Mouse (Mus musculus) cerebellum, adult 9-11 months (tissue): ENCODE results near the gene Txlna.

ENCODE experiments used
- DNase-seq: peaks from one replicate; pipeline ENCODE4 v3.0.0; 2022

The Txlna gene

GRCm38 (mm10) chr4:129640638-129641467 lies at the start of gene Txlna:
TSS of gene Txlna (minus strand) at chr4:129641065.
- peak; percentile 99 for DNase-seq

DNA sequence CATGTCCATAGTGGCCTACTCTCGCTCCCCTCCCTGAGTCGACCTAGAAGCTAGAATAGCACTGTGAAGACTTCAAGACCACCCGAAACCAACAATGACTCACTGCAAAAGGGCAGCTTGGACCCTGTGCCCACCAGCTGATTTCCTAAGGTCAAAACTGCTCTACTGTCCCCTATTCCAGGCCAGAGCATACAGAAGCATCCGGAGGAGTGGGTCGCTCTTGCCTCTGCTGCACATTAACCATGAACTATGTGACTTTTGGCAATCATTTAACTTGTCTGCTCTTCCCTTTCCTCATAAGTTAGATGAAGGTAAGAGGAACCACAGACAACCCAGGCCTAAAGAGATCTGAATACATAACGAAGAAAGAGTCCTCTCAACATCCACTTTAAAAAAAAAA lies 43.7 kb upstream of the Txlna start:
- DNase-seq = no peak

- no peak for DNase-seq
These were observed 43.1 kb upstream of the Txlna start for GRCm38 (mm10) chr4:129683901-129684493.

- DNase-seq = no peak
These were observed 41.0 kb upstream of the Txlna start for GRCm38 (mm10) chr4:129681837-129682236.

GRCm38 (mm10) chr4:129672878-129673449 lies 32.1 kb upstream of the Txlna start:
- DNase-seq = no peak

DNA sequence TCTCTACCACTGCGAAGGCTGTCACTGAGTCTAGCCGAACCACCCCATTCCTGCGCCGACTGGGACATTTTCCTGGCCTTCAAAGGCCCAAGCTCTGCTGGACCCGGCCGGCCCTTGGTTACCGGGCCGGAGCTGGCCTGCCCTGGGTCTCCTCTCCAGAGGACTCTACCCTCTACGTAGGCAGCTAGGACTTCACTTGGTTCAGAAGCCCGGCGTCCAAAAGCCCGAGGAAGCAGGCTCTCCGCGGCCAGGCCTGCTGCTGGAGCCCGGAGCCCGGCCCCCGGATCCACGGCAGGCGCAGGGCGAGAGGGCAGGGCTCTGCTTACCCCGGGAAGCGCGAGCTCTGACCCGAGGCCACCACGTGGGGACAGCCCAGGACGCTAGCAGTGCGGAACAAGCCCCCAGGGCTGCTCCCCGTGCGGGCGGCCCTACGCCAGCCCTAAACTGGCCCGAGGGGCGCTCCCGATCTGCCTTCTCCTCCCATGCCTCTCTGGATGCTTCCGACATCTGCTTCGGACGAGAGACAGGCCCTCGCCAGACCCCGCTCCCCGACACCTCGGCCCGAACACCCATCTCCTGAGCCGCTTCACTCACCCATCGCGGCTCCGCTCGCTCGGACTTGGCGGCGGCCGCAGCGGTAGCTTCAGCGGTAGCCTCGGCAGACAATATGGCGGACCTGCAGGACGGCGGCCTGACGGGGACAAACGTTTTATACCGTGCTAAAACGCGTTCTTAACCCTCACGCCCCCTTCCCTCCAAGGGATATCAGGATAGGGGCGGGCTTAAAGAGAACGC lies 31.4 kb upstream of the Txlna start, which contains the start of gene Kpna6:
Kpna6 (minus strand) TSS at position 685 of the 795 bp plus-strand sequence.
- peak; percentile 88 for DNase-seq

- DNase-seq = peak; percentile 30
These were observed 30.7 kb upstream of the Txlna start for GRCm38 (mm10) chr4:129671491-129672082.

GRCm38 (mm10) chr4:129662255-129662813 lies 21.5 kb upstream of the Txlna start:
- DNase-seq = no peak

GRCm38 (mm10) chr4:129661584-129661983 lies 20.7 kb upstream of the Txlna start:
- no peak for DNase-seq

GRCm38 (mm10) chr4:129654770-129655169 lies 13.9 kb upstream of the Txlna start:
- DNase-seq = no peak

GRCm38 (mm10) chr4:129650359-129650758 lies 9.5 kb upstream of the Txlna start:
- no peak for DNase-seq

DNA sequence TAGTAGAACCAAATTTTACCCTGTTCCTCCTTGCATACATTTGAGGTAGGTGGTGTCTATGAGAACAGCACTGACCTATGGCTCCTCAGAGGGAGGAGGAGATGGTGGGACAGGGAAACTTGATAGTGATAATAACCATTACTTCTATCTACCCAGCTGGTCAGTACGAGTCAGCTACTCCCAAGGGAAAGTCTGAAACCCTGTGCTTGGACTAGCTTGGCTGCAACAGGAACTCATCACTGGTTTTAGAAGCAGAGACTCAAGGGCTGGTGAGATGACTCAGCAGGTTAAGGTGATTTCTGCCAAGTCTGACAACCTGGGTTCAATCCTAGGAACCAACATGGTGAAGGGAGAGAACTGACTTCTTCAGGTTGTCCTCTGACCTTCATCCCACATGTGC lies 7.8 kb upstream of the Txlna start:
- DNase-seq = no peak

DNA sequence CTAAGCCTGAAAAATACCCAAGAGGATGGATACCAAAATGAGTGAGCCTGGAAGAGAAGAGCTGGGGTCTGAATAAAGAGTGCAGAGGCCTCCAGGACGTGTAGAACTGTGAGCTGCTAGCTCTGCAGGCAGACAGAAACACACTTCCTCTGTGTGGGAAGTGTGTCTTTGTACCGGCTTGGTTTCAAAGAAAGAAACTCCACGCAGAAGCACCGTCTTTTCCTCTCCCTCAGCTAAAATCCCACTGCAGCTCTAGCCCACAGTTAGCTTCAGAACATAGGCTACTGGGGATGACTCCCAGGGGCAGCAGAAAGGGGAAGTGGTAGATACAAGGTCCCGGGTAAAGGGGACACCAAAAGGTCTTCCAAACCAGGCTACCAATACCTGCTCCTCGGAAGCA lies 4.3 kb upstream of the Txlna start:
- DNase-seq = no peak

DNA sequence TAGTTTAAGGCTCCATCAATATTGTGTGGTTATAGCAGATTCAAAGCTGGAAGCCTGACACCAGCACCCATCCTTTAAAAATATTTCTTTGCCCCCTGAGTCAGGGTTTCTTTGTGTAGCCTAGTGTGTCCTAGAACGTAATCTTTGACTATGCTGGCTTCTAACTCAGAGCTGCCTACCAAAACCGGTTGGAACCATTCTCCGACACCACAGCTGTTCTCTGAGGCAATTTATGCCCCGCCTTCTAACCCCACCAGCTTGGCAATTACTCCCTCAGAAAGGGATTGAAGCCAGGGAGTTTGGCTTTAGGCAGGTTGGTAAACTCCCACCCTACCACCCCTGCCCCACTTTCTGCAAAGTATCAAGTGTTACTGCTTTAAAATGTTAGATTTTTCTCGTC lies 891 bp upstream of the Txlna start:
- DNase-seq = peak; percentile 64

- peak; percentile 79 for DNase-seq
These were observed 696 bp downstream of the Txlna start for GRCm38 (mm10) chr4:129640101-129640637.

DNA sequence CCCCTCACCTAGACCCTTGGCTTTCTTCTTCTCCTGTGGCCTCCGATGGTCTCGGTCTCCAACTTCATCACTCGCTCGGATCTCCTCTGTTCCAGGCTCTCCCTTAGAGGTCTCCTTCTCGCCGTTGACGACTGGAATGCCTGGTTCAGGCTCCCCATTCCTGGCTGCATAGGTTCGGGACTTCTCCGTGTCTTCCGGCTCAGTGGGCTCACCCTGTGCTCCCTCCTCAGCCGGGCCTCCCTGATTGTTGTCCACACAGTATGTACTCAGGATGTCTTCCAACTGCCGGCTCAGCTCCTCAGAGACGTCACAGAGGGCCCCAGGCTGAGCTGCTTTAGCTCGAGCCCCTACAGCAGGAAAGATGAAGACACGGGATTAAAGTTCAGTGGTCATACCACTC lies 1.6 kb downstream of the Txlna start:
- peak; percentile 58 for DNase-seq

DNA sequence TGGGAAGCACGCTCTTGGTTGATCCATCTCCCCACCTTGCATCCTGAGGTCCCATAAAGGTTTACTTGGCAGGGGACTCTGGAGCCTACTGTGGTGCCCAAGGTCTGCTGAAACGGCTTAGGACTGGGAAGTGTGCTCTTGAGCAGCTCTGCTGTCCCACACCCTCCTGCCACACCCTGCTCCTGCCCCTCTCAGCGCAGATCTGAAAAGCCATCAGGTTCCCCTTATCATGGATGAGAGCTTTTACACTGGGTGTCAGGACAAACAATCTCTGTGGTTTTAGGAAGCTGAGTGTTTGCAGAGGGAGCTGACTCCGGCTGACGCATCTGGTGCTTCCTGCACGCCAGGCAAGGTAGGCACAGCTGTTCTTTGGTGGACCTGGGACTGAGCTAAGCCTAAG lies 7.0 kb downstream of the Txlna start:
- DNase-seq = no peak

DNA sequence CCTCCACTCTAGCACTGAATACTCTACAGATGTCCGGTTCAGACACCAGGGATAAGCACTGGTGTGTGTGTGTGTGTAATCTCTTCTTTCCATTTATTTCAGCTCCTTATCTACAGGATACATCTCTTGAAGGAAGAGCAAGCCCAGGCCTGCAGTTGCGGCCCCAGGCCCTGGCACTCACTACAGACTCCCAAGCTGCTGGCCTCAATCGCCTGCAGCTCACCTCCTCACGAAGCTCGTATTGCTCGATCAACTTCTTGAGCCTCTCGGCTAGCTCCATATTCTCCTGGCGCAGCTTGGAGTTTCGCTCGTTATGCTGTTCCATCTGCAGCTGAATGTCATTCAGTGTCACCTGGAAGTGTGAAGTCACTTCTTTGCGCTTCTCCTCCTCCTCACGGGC lies 9.0 kb downstream of the Txlna start:
- DNase-seq = peak; percentile 14

DNA sequence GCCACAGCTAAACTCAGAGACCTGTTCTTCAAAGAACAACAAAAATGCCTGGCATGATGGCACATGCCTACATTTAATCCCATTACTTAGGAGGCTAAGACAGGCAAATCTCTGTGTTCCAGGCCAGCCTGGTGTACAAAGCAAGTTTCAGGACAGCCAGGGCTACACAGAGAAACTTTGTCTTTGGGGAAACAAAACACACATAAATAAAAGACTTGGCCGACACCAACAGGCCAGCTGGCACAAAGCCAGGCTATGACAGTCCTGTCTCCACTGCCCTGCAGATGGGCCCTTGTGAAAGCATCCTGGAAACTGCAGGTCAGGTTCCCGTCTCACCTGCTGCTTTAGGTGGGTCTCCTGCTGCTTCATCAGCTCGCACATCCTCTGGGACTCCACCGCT lies 9.9 kb downstream of the Txlna start:
- peak; percentile 50 for DNase-seq

DNA sequence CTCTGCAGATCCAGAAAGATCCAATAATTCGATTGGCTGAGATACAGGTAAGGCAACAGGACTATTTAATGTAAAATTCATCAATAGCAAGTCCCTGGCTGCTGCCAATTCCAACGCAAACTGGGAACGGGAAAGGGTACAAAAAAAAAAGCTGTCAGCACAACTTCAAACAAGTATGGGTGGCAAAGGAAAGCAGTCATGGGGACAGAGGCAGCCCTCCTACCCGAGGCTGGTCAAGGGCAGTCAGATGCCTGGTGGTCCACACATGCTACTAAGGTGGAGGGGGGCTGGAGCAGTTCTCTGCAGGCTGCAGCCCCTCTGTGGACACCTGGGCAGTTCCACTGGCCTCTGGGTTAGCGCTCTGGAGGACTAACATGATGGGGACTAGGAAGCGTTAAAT lies 14.8 kb downstream of the Txlna start:
- DNase-seq = peak; percentile 50

DNA sequence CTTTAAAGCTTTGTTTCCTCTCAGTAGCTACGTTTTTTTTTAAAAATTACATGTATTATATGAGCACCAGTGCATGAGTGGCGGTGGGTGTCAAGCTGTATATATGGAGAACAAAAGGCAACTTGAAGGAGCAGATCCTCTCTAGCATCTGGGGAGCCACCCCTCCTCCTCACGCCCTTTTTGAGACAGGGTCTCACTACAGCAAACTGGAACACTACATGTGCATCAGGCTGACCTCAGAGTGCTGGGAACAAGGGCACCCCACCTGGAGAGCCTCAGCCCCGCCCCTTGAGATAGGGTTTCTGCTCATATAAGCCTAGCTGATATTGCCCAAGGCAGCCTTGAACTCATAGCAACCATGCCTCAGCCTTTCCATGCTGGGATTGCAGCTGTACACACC lies 15.4 kb downstream of the Txlna start:
- DNase-seq = peak; percentile 58

DNA sequence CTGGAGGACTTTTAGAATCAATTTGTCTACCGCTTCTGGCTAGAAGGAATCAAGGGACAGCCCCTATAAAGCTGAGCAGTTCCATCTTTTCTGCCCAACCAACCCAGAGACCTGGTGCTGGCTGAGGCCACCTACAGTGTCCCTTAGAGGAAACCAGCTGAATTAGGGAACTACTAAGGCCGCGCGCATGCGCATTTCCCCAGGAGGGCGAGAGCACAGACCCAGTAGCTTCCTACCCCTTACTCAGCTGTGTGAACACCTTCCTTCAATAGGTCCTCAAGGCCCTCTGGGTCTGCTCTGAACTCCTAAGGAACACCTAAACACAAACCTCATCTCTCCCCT lies 15.9 kb downstream of the Txlna start:
- DNase-seq = peak; percentile 85
